Mouse (Mus musculus): ENCODE measurements at regions not wholly inside any gene's neighbourhood (a gene's known extent, or its start where the extent isn't known, plus 50 kb on each side); places are given as distances from the start of the nearest gene placed in this dataset.

DNA sequence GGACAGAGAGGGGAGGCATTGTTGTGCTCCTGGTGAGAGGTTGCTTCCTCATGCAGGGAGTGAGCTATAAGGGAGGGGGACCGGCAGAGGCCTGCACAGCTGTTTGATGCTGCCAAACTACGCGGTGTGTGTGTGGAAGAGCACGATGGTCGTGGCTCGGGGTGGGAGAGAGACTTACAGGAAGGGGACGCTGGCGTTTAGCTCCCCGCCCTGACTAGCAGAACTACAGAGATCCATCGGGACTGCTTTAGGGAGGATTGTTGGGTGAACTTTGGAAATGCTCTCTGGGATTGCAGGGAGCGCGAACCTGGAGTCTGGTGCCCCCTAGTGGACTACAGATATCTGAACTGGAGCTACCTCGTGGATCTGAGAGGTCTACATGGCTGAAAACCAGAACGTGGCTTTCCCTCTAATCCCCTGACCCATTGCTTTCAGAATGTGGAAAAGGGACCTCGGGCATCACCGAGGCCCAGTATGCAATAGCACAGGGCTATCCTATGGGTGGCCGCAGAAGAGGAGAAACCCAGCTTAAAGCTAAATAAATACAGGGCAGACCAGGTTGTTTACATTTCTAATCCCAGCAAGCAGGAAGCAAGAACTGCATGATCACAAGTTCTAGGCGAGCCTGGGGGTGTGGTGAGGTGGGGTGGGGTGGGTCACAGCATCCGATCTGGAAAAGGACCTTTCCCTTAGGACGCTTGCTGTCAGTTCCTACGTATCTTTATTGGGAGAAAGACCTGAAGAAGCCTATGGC, 57.2 kb upstream of the AU015836 start:
- peak; percentile 69; the same call in 1 of the 2 replicates for TF ChIP-seq CTCF (IDR thresholded peaks at IDR 0.05; ENCODE audit: extremely low read depth, insufficient read length, insufficient replicate concordance, low read depth, low read length)
- TF ChIP-seq POLR2A (IDR thresholded peaks at IDR 0.05; ENCODE audit: low read depth, low read length) = no peak
